Mouse (Mus musculus) liver, embryonic 11.5 days (tissue): ENCODE measurements around the gene Desi2. TPM values are rescaled to one million over a fixed set of nuclear protein-coding genes. Genes with fewer than 3 reads are reported as not detected.
"Not testable (repeated sequence)": the region's sequence is repeated elsewhere in the genome, so short reads cannot be mapped to it uniquely, and the experiment has no call there.

Experiments used
- ATAC-seq: fragments of 200-750 bp; cut with Nextera tagmentation; replicated peaks from 2 replicates; pipeline ENCODE4 v1.8.0; 2017; ENCODE audit warnings: moderate number of reproducible peaks, mild to moderate bottlenecking, moderate TSS enrichment, moderate library complexity; ENCODE audit not compliant: low FRiP score
- DNase-seq: peaks from one replicate; pipeline ENCODE4 v3.0.0-alpha.2; 2017; ENCODE audit warnings: low spot score
- H3K27ac ChIP-seq: fragments of 300-500 bp; sonication (generic); 2 replicates; pipeline ENCODE4 v1.5.1; 2014; ENCODE audit warnings: mild to moderate bottlenecking, low read depth, low read length, control low read depth
- H3K27me3 ChIP-seq: fragments of 300-500 bp; sonication (generic); replicated peaks from 2 replicates; pipeline ENCODE4 v1.6.1; 2014; ENCODE audit warnings: low read length, mixed read lengths; ENCODE audit not compliant: control insufficient read depth, insufficient read depth
- H3K36me3 ChIP-seq: fragments of 300-500 bp; sonication (generic); 2 replicates; pipeline ENCODE4 v1.6.1; 2014; ENCODE audit warnings: mild to moderate bottlenecking, low read length, moderate library complexity, mixed read lengths; ENCODE audit not compliant: control insufficient read depth, insufficient read depth
- H3K4me1 ChIP-seq: fragments of 300-500 bp; sonication (generic); replicated peaks from 2 replicates; pipeline ENCODE4 v1.6.1; 2014; ENCODE audit warnings: low read length, mixed read lengths; ENCODE audit not compliant: control insufficient read depth, insufficient read depth
- H3K4me2 ChIP-seq: fragments of 300-500 bp; sonication (generic); 2 replicates; pipeline ENCODE4 v1.6.1; 2014; ENCODE audit warnings: mild to moderate bottlenecking, control low read depth, moderate library complexity
- H3K4me3 ChIP-seq: fragments of 300-500 bp; sonication (generic); 2 replicates; pipeline ENCODE4 v1.5.1; 2014; ENCODE audit warnings: low read depth, low read length, control low read depth
- H3K9ac ChIP-seq: fragments of 300-500 bp; sonication (generic); 2 replicates; pipeline ENCODE4 v1.6.1; 2014; ENCODE audit warnings: low read depth, low read length, control low read depth
- H3K9me3 ChIP-seq: fragments of 300-500 bp; sonication (generic); 2 replicates; pipeline ENCODE4 v1.6.1; 2016; ENCODE audit warnings: low read length, inconsistent platforms, mixed read lengths; ENCODE audit not compliant: control insufficient read depth
- WGBS: fragments of 180-500 bp; shearing (Covaris S2); extraction: QIAGEN DNeasy Blood & Tissue Kit; methylation state at CpG from one replicate; pipeline ENCODE4 v1.1.7; 2014; 5-methylcytosine and 5-hydroxymethylcytosine counted together
- polyA plus RNA-seq: library from polyadenylated mRNA; unstranded; fragments of >200 nt; fragmentation: Nextera tagmentation; extraction: Ambion mirVana; gene quantifications from 2 replicates; pipeline ENCODE4 v1.2.1, GENCODE M21; 2014

Gene Desi2
- polyA plus RNA-seq, 1 experiment from 2014 or later = 18.6 TPM

GRCm38 (mm10) chr1:178241884-178242508 lies 54.8 kb downstream of the Desi2 start:
- Histone ChIP-seq H3K4me3 (no peak overlapping the region), H3K27ac (no peak overlapping the region), H3K9ac (no peak overlapping the region), H3K4me1 (no peaks in the 10 kb centered on the region), H3K9me3 (no peaks in the 10 kb centered on the region), H3K36me3 (peaks cover 5% of the 10 kb centered on the region; the same call in 1 of the 2 replicates), H3K4me2 (no peak overlapping the region), H3K27me3 (no peaks in the 10 kb centered on the region)
- WGBS = 97% methylated on average over 1 of the region's 1 CpGs
- DNase-seq (no peak), ATAC-seq (peak; percentile 45)

- WGBS = 81% methylated on average over 1 of the region's 1 CpGs
- Histone ChIP-seq H3K4me1 (no peaks in the 10 kb centered on the region), H3K36me3 (0 out of 2 replicates have a peak, but pooled peaks cover 10% of the 10 kb centered on the region), H3K27me3 (no peaks in the 10 kb centered on the region), H3K4me3 (no peak overlapping the region), H3K4me2 (no peak overlapping the region), H3K9ac (no peak overlapping the region), H3K9me3 (no peaks in the 10 kb centered on the region), H3K27ac (no peak overlapping the region)
- ATAC-seq (peak; percentile 31; the same call in 1 of the 2 replicates), DNase-seq (no peak)
Observed at GRCm38 (mm10) chr1:178248107-178248820, 61.0 kb downstream of the Desi2 start.

DNA sequence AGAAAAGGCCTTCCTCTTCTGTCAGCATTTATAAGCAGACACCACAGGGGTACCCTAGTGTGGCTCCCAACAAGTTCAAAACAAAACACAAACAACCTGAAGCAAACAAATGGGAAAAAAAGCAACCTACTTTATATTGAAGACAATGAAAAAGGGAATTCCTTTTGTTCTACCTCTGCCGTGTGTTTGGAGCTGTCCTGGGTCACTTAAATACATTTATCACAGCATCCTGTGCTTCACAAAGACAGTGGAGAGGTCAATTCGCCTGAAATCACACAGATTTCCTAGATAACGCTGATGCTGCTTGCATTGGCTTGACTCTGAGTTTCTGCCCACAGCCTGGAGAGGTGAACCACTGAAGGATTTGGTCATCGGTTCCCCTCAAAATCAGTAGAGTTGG lies 67.4 kb downstream of the Desi2 start:
- H3K27me3 ChIP-seq = no peaks in the 10 kb centered on the region
- 80% methylated on average over 4 of the region's 4 CpGs for WGBS
- no peak overlapping the region for H3K9ac ChIP-seq
- ATAC-seq (no peak), DNase-seq (no peak)
- peaks cover 8% of the 10 kb centered on the region; the same call in 1 of the 2 replicates for H3K36me3 ChIP-seq
- H3K4me2 ChIP-seq = no peak overlapping the region
- no peak overlapping the region for H3K4me3 ChIP-seq
- H3K9me3 ChIP-seq = no peaks in the 10 kb centered on the region
- H3K27ac ChIP-seq = no peak overlapping the region
- no peaks in the 10 kb centered on the region for H3K4me1 ChIP-seq

GRCm38 (mm10) chr1:178256351-178256750 lies 69.1 kb downstream of the Desi2 start:
- Histone ChIP-seq H3K27me3 (no peaks in the 10 kb centered on the region), H3K36me3 (peaks cover 5% of the 10 kb centered on the region; the same call in 1 of the 2 replicates), H3K4me1 (no peaks in the 10 kb centered on the region), H3K27ac (no peak overlapping the region), H3K9ac (no peak overlapping the region), H3K4me2 (no peak overlapping the region), H3K9me3 (no peaks in the 10 kb centered on the region), H3K4me3 (no peak overlapping the region)
- 90% methylated on average over 4 of the region's 4 CpGs for WGBS
- ATAC-seq = no peak
- DNase-seq = no peak

DNA sequence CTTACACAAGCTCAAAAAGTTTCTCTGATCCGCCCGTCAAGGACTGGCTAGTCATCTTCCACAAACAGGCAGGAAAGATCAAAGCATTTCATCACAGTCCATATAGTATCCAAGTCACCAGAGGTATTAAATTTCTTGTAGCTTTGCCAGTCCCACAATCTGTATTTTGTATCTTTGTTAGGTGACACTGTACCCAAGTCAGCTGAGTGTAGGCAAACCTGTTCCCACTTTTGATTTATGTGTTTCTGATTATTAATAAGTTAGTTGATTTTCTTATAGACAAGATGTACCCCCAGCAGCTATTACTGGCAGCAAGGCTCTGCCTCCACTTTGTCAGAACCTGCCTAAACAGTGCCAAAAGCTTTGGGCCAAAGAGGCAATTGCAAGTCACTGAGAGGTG lies 71.6 kb downstream of the Desi2 start:
- no peak overlapping the region for H3K27ac ChIP-seq
- no peaks in the 10 kb centered on the region for H3K27me3 ChIP-seq
- ATAC-seq (no peak), DNase-seq (no peak)
- no peaks in the 10 kb centered on the region for H3K9me3 ChIP-seq
- no peak overlapping the region for H3K9ac ChIP-seq
- no peak overlapping the region for H3K4me3 ChIP-seq
- H3K4me1 ChIP-seq = no peaks in the 10 kb centered on the region
- no peak overlapping the region for H3K4me2 ChIP-seq
- 75% methylated on average over 2 of the region's 2 CpGs for WGBS
- H3K36me3 ChIP-seq = peaks cover 5% of the 10 kb centered on the region; the same call in 1 of the 2 replicates

DNA sequence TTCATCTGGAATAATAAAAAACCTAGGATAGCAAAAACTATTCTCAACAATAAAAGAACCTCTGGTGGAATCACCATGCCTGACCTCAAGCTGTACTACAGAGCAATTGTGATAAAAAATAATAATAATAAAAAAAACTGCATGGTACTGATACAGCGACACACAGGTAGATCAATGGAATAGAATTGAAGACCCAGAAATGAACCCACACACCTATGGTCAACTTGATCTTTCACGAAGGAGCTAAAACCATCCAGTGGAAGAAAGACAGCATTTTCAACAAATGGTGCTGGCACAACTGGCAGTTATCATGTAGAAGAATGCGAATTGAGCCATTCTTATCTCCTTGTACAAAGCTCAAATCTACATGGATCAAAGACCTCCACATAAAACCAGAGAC lies 78.2 kb downstream of the Desi2 start:
- H3K4me2 ChIP-seq, H3K9me3 ChIP-seq, H3K4me1 ChIP-seq, ATAC-seq, H3K4me3 ChIP-seq, H3K27me3 ChIP-seq, H3K9ac ChIP-seq, H3K27ac ChIP-seq, H3K36me3 ChIP-seq, DNase-seq: not testable (repeated sequence)
- WGBS = 93% methylated on average over 3 of the region's 3 CpGs

DNA sequence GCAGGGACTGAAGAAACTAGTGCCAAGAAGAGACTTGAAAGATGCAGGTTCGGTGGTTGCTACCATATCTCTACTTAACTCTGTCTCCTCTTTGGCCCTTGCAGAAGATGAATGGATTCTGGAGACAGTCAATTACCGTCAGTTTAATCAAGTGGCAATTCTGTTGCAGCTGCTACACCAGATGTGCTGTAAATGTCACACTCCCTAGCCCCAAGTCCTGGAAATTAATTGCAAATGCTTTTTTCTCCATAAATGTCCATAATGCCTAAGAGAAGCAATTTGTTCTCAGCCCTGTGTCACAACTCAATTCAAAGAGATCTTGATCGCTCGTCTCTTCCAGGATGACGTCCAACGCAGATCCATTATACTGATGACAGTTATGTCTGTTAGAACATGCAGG lies 83.4 kb downstream of the Desi2 start:
- WGBS = 77% methylated on average over 6 of the region's 6 CpGs
- no peaks in the 10 kb centered on the region for H3K9me3 ChIP-seq
- H3K27ac ChIP-seq = no peak overlapping the region
- no peaks in the 10 kb centered on the region for H3K4me1 ChIP-seq
- H3K4me2 ChIP-seq = no peak overlapping the region
- ATAC-seq (no peak), DNase-seq (peak; percentile 18)
- H3K36me3 ChIP-seq = no peaks in the 10 kb centered on the region
- peaks cover 4% of the 10 kb centered on the region for H3K27me3 ChIP-seq
- H3K9ac ChIP-seq = no peak overlapping the region
- H3K4me3 ChIP-seq = no peak overlapping the region

DNA sequence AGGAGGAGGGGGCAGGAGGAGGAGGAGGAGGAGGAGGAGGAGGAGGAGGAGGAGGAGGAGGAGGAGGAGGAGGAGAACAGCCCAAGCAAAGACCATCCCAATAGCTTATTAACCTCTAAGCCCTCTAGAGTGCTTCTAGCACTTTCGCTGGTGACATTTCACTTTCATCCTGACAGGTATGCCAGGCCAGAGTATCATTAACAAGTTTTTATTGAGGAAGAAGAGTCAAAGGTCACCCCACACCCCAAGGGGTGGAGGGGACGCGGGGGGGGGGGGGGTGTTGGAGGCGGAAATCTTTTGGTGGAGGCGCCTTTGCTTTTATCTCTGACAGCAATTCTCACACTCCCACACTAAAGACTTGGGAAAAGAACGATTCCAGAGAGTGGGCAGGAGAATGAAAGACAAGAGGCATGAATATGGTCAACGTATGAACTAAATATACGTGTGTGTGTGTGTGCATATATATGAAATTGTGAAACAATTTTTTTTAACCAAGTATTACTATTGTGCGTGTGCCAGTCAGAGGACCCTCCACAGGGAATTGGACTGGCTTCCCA lies 88.0 kb downstream of the Desi2 start:
- 46% methylated on average over 9 of the region's 9 CpGs for WGBS
- Histone ChIP-seq H3K27ac (no peak overlapping the region), H3K9me3 (no peaks in the 10 kb centered on the region), H3K4me1 (no peaks in the 10 kb centered on the region), H3K36me3 (no peaks in the 10 kb centered on the region), H3K4me3 (no peak overlapping the region), H3K27me3 (peaks cover 20% of the 10 kb centered on the region), H3K4me2 (peak overlapping the region; percentile 87; the same call in 1 of the 2 replicates), H3K9ac (no peak overlapping the region)
- ATAC-seq = no peak
- DNase-seq = peak; percentile 18

GRCm38 (mm10) chr1:178275738-178276053 lies 88.5 kb downstream of the Desi2 start:
- Histone ChIP-seq H3K4me3 (peak overlapping the region; percentile 64), H3K4me2 (peak overlapping the region; percentile 87), H3K27ac (no peak overlapping the region), H3K9me3 (no peaks in the 10 kb centered on the region), H3K27me3 (peaks cover 20% of the 10 kb centered on the region), H3K4me1 (no peaks in the 10 kb centered on the region), H3K9ac (peak overlapping the region; percentile 64), H3K36me3 (no peaks in the 10 kb centered on the region)
- WGBS = 11% methylated on average over 11 of the region's 11 CpGs
- ATAC-seq (no peak), DNase-seq (no peak)
